Mouse (Mus musculus): Measurements from ENCODE around the gene Ism1.

Gene Ism1

DNA sequence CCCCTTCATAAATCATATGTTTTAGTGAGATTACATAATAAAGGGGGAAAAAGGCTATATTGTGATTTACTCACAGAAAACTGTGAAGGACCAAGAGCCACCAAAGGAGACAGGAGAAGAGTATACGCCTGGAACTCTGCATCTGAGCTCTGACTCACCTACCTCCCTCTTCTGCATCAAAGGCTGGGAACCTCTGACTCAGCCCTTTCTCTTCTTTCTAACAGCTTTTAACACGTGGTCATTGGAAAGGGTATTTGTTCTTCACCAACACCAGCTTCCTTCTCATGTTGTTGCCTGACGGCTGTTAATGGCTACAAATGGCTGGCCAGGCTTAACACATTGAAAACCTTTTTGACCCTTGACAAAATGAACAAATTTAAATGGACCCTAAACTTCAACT lies 36.2 kb downstream of the Ism1 start:
- DNase-seq (ENCODE audit: low spot score): no peak

DNA sequence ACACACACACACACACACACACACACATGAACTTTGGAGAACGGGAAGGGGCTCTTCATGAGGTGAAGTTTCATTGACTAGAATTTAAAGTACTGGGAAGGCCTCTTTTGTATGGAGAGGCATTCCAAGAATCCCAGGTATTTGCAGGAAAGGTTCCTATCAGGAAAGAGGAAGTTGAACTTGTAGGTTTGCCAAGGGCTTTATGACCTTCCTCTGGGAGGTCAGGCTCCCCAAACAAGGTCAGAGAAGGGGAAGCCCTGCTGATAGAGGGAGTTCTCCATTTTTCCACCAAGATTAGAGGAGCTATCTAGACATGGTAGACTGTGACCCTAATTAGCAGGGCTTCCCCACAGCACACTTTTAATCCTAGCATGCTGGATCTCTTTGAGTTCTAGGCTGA lies 39.8 kb downstream of the Ism1 start:
- DNase-seq (ENCODE audit: low spot score): no peak

GRCm38 (mm10) chr2:139722700-139723099 lies 44.7 kb downstream of the Ism1 start:
- DNase-seq (ENCODE audit: low spot score): no peak

- no peak for DNase-seq (ENCODE audit: low spot score)
Observed at GRCm38 (mm10) chr2:139723304-139723703, 45.3 kb downstream of the Ism1 start.

DNA sequence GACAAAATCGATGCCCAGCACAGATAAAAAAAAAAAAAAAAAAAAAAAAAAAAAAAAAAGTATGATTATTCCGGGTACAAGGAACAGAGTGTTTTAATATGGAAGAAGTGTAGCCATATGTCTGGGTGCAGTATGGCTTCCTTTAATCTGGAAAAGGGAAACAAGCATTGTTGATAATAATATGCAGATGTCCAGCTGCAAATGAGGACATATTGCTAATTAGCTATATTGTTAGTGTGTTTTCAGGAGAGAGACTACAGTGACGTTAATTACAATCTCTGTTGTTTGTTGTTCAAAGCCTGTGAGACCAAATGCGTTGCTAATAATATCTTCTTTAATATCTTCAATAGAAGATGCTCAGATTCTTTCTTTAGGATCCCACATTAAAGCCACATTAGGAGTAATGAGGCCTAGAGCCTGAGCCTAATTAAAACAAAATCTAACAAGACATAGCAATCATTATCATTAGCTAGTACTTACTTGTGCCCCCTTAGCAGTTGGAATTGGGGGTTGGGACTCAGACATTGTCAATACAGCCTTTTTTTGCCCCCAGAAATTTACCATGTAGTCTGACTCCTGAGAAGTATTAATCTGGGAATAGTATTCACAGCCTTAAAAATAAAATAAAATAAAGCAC lies 46.3 kb downstream of the Ism1 start:
- no peak for DNase-seq (ENCODE audit: low spot score)

GRCm38 (mm10) chr2:139725328-139725727 lies 47.4 kb downstream of the Ism1 start:
- no peak for DNase-seq (ENCODE audit: low spot score)

DNA sequence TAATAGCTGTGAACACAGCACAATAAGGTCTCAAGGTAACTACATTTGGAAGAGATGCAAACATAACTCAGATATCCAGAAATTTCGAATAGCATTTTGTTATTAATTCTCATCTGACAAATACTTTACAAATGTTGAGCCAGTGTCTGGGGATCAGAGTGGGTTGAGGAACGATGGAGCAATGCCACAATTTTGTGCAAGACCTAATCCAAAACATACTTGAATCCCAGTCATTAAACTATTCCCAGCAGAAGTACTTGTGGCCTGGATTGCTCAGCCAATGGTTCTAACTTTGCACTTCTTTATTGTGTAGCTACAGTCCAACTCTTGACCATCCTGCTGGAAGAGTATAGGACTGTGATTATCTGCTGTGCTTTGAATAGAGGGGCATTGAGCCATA lies 50.1 kb downstream of the Ism1 start:
- no peak for DNase-seq (ENCODE audit: low spot score)

DNA sequence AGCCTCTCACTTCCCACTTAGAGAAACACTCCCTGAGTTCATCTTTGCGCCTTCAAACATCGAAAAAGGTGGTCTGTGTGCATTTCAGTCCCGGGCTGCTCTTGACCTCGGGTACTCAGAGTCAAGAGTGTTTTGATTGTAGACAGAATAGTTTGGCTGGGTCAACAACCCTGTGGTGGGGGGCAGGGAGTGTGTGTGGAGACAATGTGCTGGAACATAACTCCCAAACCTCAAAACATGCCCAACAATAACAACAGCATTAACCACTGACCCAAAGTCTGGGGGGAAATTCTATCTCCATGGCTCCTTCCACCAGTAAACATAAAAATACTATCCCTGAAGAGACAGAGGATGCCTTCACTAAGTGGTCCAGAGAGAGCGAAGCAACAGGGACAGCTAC lies 51.4 kb downstream of the Ism1 start:
- no peak for DNase-seq (ENCODE audit: low spot score)

DNA sequence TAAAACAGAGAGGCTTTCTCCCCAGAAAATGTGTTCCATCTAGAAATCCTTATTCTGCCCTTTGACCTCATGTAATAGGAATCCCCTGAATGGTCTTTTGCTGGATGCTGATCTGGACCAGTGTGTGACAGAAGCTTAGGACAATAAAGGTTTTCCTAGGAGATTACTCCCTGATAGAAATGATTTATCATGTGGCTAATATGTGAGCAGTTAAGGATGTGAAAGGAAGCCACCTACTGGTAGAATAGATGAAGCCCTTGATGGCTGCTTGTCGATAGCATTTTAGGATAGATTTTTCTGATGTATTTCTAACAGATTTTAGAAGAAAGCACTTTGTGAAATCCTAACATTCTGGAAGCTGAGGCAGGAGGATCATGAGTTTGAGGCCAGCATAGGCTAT lies 64.4 kb downstream of the Ism1 start:
- no peak for DNase-seq (ENCODE audit: low spot score)

DNA sequence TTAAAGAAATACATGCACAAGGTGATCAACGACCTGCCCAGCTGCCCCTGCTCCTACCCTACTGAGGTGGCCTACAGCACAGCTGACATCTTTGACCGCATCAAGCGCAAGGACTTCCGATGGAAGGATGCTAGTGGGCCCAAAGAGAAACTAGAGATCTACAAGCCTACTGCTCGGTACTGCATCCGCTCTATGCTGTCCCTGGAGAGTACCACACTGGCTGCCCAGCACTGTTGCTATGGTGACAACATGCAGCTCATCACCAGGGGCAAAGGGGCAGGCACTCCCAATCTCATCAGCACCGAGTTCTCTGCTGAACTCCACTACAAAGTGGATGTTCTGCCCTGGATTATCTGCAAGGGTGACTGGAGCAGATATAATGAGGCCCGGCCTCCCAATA lies 79.0 kb downstream of the Ism1 start:
- DNase-seq (ENCODE audit: low spot score): no peak

DNA sequence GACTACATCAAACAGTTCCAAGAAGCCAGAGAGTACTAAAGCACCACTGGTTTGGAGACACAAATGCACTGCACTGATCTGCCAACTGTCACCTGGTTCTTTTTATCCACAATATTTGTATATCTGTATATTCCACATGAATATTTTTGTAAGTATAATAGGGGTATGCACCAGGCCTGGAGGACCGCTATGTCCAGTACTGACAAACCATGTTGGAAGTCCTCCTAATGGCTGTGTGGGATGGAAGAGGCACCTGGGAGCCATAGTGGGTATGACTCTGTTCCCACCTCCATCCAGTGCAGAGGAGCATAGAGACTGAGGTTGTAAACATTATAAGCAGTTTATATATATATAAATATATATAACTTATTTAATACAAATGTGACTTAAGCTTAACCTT lies 79.5 kb downstream of the Ism1 start:
- DNase-seq (ENCODE audit: low spot score): no peak

- no peak for DNase-seq (ENCODE audit: low spot score)
Observed at GRCm38 (mm10) chr2:139764355-139764754, 86.4 kb downstream of the Ism1 start.

- DNase-seq (ENCODE audit: low spot score): no peak
Observed at GRCm38 (mm10) chr2:139774949-139775570, 97.1 kb downstream of the Ism1 start.

- DNase-seq (ENCODE audit: low spot score): no peak
Observed at GRCm38 (mm10) chr2:139776644-139777043, 98.7 kb downstream of the Ism1 start.

GRCm38 (mm10) chr2:139778283-139778682 lies 100.3 kb downstream of the Ism1 start:
- no peak for DNase-seq (ENCODE audit: low spot score)

GRCm38 (mm10) chr2:139783318-139783850 lies 105.4 kb downstream of the Ism1 start:
- DNase-seq (ENCODE audit: low spot score): no peak

GRCm38 (mm10) chr2:139784465-139784864 lies 106.5 kb downstream of the Ism1 start:
- no peak for DNase-seq (ENCODE audit: low spot score)

GRCm38 (mm10) chr2:139784946-139785345 lies 107.0 kb downstream of the Ism1 start:
- no peak for DNase-seq (ENCODE audit: low spot score)

- no peak for DNase-seq (ENCODE audit: low spot score)
Observed at GRCm38 (mm10) chr2:139788658-139789057, 110.7 kb downstream of the Ism1 start.

DNA sequence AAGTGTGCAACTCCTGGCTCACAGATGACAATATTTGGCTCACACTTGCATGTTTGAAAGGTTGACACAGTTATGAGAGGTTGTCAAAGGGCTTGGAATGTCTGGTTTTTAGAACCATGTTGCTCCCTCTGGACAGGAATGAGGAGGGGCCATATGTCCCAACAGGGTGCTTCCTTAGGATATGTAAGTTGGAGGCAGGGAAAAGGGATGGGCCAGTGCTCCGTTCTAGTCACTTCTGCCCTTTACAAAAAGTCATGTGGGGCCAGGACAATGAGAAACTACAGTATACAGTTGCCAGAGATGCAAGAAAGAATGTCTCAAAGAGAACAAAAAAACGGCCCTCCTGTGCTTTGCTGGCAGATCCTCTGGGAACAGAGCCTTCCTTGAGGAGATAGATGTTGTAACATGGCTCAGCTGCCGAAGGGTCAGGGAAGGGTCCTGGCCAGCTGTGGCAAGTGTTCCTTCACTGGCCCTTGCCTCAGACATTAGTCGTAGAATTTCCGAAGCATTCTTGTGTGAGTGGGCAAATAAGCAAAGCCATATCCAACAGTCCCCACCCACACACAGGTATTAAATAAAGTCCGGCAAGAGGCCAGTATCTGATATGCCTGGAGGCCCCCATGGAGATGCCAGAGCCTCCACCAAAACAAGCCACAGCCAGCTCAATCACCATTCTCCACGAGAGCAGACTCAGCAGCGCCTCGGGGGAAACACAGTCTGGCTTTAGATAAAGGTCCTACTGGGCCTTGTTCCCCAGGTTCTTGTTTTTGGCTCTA lies 114.6 kb downstream of the Ism1 start:
- no peak for DNase-seq (ENCODE audit: low spot score)

GRCm38 (mm10) chr2:139804041-139804440 lies 126.1 kb downstream of the Ism1 start:
- DNase-seq (ENCODE audit: low spot score): no peak

- no peak for DNase-seq (ENCODE audit: low spot score)
Observed at GRCm38 (mm10) chr2:139807887-139808286, 129.9 kb downstream of the Ism1 start.
